Mouse (Mus musculus): ENCODE measurements around the gene Gm973.

Gm973 gene

DNA sequence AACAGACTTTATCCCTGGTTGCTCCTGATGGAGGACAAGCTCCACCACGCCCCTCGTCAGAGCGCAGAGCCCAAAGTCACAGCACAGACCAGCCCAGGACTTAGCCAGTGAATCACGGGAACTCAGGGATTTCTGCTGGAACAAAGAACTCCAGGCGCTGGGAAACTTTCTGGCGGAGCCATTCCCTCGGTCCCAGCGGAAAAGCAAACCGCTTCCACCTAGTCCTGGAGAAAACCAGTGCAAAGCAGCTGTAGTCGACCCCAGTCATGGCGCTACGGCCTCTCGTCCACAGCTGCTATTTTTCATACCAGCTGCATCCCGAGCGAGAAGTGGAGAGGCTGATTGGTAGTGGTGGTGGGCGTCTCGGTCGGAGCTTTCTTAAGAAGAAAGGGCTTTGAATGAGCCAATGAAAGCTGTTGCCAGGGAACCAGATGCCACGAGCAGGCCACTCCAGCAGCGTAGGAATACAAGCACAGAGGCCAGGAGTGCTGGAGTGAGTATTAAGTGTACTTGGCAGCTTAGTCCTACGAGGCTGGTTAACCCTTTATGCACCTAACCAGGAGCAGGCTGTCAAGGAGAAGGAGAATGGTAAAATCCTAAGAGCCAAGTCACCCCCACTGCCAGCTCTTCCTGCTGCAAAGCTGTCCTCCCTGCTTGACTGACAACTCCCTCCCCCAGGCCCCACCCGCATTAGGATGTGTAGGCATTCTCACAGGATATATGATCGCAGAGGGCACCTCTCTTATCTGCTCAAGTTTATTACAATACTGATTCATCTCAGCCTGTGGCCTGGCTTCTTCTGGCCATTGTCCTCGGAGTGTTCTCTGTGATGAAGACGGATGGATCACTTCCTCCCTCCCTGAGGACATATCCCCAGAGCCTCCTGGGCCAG lies at the start of gene Gm973:
Gm973 (plus strand) TSS at position 239 of the 892 bp plus-strand sequence.
- DNase-seq (ENCODE audit: low read depth, low spot score): peak; percentile 72

DNA sequence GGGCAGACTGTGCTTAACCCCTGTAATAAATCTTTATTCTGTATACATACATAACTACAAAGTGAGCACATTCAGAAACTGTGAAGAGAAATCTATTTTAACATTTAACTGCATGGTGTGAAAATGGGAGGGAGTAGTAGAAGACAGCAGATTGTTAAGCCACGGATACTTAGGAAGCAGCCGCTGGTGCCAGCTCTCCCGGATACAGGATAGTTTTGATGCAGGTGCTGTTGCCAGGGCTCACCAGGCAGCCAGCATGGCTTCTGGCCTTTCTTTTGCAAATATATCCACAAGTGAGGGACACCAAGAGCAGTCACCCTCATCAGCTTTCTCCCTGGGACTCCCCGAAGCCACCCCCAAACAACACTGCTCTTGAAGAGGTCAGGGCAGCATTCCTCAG lies 46.9 kb upstream of the Gm973 start:
- no peak for DNase-seq (ENCODE audit: low read depth, low spot score)

DNA sequence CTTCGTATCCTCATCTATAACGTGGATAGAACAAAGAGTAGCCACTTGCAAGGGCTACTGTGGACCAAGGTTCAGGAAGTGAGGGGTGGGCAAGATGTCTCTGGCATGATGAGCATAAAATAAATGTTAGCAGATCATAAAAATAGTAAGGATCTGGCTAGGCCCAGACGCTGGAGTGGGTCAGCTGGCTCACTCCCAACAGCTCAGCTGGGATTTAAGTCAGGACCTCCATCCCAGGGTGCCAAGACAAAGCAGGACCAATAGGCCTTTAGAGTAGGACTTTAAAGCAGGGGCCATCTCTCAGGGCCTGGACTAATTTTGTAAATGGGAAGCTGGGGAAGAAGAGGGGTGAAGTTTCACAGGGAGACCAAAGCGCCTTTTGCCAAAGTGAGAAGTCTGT lies 45.3 kb upstream of the Gm973 start:
- DNase-seq (ENCODE audit: low read depth, low spot score): no peak

DNA sequence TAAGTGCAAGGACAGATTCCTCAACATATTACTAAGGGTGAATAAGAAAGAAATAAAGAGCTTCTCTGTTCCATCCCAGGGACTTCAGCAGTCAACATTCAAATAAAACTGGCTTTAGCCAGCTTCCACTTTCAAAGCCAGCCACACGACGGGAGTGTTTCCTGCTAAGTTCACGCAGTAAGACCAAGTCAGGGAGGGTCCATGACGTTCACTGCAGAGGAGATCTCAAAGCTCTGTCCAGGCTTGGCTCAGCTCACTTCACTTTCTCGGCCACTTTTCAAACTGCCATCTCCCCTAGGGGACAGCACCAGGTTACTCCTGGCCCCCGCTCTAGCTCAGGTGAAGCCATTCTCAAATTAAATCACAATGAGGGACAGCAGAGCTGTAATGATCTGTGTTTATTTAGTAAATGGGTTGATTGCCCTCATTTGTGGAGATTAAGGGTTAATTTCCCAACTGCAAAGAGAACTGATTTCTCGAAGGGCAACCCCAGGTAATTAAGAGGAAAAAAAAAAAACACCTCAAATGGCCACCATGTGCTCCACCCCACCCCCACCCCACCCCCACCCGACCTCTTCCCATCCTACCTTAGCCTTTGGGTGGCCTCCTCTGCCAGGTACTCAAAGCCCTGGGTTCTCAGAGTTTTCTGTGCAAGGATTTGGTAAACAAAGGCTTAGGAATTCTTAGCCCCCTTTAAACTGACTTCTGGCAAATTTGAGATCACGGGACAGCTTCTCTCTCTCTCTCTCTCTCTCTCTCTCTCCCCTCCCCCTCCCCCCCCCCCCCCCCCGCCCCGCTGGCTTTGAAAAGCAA lies 43.5 kb upstream of the Gm973 start:
- no peak for DNase-seq (ENCODE audit: low read depth, low spot score)

DNA sequence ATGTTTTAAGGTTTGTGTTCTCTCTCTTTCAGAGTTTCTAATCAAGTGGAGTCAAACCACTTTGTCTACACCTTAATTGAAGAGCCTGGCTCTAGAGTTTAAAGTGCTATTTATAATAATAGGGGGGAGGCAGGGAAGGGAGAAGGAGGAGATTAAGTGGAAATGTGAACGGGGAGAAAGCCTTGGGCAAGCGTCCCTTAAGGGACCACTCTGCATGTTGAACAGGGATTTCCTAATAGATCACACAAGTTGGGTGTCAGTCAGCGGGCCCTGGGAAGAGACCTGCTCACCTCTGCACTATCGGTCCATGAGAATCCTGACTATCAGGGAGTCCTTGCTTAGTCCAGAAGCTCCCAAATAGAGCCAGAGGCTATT lies 42.9 kb upstream of the Gm973 start:
- DNase-seq (ENCODE audit: low read depth, low spot score): no peak

DNA sequence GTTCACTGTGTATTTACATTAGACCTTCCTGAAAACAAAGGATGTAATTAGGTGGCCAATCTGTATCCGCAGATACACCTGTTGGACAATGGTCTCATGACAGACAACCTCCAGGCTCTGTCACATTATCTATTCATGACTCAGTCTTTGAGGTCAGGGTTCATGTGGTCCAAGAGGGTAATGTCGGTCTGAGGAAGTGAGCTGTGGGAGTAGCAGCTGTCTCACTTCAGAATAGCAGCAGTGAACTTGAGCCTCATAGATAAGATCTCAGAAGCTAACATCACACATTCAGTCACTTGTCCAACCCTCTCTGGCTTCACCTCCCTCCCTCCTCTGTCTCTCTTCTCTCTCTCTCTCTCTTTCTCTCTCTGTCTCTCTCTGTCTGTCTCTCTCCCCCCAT lies 40.4 kb upstream of the Gm973 start:
- DNase-seq (ENCODE audit: low read depth, low spot score): no peak

DNA sequence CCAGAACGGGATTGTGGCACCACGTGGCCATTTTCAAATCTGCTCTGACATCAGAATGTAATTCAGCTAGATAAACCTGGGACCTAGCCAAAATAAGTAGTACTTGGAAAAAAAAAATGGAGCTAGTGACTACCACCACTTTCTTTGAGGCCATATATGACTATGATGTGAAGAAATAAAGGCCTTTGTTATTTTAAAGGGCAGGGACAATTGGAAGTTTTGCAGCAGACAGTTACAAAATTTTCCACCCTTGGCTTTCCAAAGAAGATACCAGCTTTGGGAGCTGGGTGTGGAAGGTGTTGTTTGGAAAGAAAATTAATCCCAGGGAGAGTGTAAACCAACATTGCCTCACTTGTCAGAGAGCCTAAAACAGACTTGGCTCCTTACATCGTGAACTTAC lies 37.2 kb upstream of the Gm973 start:
- no peak for DNase-seq (ENCODE audit: low read depth, low spot score)

DNA sequence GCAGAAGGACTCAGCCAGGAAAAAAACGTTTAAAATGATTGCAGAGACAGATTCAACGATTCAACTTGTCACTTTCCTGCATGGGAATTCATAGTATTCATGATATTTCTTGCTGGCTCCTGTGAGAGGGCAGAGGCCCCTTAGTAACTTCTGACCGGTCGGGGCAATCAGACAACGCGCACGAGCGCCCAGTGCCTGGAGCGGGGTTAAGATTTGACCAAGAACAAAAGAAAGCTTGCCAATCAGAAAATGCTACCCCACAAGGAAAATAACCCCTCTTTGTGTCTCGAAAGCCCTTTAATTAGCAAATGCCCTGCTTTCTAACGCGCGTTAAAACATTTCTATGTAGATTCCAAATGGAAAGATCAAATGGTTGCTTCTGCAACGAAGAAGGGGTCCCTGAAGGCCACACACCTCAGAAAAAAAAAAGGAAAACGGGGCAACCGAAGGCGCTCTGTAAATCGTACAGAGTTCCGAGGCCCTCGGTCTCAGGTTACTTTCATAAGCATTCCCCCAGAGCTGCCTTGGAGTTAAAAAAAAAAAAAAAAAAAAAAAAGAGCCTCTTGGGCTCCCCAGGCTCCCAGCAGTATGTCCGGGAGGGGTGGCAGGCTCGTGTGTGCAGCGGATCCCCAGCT lies 35.1 kb upstream of the Gm973 start:
- no peak for DNase-seq (ENCODE audit: low read depth, low spot score)

DNA sequence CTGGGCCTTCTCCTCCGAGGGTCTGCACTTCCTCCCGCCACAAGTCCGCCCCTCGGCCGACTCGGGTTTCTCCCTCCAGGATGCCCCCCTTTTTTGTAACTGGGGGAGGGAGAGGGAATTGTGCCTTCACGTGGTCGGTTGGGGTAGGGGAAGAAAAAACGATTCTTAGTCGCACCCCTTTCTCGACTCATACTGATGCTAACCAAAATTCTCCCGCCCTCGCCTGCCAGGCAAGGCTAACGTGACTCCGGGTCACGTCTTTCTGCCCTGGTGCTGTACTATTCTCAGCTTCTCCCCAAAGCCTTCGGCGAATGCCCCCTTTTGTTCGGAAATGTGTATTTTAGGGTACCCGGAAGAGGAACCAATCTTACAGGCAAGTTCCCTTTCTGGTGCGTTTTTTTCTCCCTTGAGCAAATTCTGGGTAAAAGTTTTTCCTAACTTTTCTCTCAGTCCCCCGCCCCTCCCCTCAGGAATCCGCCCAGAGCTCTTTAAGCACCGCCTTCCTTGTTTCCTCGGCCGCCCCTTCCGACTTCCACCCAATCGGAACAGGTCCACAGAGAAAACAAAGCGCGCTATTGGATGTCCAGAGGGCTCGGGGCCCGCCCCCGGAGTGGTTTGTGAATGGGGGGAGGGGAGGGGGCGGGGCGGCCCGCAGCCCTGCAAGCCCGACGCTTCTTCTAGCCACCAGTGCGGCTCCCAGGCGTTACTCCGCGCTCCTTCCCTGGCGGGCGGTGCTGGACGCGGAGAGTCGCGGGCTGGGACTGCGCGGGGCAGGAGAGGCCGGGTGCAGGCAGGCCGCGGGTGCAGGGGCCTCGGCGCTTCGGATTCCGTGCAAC lies 34.4 kb upstream of the Gm973 start:
- DNase-seq (ENCODE audit: low read depth, low spot score): peak; percentile 98

DNA sequence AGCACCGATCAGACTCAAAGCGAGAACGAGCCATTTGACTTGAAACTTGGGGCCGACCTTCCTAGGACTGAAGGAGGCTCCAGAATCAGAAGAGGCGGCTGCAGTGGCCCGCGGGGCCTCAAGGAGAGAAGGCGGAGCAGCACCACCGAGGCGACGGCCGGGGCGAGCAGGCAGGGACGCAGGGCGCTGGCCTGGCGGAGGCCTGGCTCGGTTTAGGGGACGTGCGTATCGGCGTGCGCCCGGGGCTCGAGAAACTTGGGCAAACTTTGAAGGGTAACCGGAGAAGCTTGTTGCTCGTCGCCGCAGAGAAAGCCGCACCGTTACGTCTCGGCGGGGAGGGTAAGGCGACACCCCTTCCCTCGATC lies 33.8 kb upstream of the Gm973 start, which contains the start of gene Fzd7:
Fzd7 (plus strand) TSS at position 94 of the 365 bp plus-strand sequence.
- DNase-seq (ENCODE audit: low read depth, low spot score): peak; percentile 81

DNA sequence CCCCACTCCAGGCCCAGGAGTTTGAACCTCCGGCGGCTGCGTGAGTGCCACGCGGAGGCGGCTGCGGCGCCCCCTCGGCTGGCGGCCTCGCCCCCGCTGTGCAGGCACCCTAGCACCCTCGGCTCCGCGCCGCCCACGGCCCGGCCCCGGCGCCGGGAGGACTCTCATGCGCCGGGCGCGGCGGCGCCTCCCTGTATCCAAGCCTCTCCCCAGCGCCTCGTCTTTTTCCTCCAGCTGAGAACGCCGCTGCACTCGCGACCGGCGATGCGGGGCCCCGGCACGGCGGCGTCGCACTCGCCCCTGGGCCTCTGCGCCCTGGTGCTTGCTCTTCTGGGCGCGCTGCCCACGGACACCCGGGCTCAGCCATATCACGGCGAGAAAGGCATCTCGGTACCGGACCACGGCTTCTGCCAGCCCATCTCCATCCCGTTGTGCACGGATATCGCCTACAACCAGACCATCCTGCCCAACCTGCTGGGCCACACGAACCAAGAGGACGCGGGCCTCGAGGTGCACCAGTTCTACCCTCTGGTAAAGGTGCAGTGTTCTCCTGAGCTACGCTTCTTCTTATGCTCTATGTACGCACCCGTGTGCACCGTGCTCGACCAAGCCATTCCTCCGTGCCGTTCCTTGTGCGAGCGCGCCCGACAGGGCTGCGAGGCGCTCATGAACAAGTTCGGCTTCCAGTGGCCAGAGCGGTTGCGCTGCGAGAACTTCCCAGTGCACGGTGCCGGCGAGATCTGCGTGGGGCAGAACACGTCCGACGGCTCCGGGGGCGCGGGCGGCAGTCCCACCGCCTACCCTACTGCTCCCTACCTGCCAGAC lies 33.2 kb upstream of the Gm973 start:
- DNase-seq (ENCODE audit: low read depth, low spot score): peak; percentile 45

DNA sequence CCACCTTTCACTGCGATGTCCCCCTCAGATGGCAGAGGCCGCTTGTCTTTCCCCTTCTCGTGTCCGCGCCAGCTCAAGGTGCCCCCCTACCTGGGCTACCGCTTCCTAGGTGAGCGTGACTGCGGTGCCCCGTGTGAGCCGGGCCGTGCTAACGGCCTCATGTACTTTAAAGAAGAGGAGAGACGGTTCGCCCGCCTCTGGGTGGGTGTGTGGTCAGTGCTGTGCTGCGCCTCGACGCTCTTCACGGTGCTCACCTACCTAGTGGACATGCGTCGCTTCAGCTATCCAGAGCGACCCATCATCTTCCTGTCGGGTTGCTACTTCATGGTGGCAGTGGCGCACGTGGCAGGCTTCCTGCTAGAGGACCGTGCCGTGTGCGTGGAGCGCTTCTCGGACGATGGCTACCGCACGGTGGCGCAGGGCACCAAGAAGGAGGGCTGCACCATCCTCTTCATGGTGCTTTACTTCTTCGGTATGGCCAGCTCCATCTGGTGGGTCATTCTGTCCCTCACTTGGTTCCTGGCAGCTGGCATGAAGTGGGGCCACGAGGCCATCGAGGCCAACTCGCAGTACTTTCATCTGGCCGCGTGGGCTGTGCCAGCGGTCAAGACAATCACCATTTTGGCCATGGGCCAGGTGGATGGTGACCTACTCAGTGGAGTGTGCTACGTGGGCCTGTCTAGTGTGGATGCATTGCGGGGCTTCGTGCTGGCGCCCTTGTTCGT lies 32.4 kb upstream of the Gm973 start:
- peak; percentile 85 for DNase-seq (ENCODE audit: low read depth, low spot score)

DNA sequence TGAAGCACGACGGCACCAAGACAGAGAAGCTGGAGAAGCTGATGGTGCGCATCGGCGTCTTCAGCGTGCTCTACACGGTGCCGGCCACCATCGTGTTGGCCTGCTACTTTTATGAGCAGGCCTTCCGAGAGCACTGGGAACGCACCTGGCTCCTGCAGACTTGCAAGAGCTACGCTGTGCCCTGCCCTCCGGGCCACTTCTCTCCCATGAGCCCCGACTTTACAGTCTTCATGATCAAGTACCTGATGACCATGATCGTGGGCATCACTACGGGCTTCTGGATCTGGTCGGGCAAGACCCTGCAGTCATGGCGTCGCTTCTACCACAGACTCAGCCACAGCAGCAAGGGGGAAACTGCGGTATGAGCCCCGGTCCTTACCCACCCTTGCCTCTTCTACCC lies 31.8 kb upstream of the Gm973 start:
- no peak for DNase-seq (ENCODE audit: low read depth, low spot score)

DNA sequence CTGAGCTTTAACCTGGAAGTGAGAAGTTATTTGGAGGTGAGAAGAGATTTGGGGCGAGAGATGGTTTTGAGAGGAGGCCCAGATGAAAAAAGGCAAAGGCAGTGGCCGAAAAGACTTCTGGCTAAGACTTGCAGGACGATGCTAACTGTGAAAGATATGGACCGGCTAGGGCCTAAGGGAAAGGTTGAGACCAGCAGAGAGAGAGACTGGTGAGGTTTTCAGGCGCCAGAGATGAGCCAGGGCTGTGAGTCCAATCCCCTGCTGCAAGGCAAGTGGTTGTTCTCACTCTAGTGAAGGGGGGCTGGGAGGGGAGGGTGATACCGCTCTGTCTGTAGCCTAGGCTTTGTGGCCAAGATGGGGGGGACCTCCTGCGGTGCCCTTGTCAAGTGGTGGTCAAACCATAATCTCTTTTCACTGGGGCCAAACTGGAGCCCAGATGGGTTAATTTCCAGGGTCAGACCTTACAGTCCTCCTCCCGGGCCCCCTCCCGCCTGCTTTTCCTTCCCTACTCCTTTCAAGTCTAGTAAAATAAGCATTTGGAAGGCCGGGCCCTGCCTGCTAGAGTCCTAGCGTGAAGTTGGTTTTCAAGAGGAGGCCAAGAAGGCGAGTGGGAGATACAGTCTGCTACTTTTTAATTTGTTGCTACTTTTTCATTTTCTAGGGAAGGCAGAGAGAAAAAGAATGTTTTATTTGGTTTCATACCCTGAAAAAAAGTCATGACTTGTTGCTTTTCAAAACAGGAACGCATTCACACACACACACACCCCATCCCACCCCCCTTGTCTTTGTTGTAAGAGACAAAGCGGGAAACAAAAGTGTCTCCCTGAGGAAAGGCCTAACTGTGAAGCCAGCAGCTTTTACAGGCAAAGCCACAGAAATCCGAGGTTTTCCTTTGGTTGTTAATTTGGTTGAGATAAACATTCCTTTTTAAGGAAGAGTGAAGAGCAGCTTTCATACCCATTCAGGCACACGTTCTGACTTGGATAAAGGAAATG lies 31.0 kb upstream of the Gm973 start:
- DNase-seq (ENCODE audit: low read depth, low spot score): peak; percentile 72

DNA sequence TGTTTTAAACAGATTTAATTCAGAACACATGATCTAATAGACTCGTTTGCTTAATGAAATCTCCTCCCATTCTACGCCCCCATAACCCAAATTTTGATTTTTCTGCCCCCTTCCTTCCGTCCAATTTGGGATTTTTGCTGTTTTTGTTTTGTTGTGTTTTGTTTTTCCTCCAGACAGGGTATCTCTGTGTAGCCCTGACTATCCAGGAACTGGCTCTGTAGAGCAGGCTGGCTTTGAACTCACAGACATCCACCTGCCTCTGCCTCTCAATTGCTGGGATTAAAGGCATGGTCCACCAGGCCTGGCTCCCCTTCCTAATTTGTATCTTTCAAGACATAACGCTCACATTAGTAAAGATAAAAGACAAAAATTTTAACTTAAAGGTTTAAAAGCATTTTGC lies 30.3 kb upstream of the Gm973 start:
- no peak for DNase-seq (ENCODE audit: low read depth, low spot score)

DNA sequence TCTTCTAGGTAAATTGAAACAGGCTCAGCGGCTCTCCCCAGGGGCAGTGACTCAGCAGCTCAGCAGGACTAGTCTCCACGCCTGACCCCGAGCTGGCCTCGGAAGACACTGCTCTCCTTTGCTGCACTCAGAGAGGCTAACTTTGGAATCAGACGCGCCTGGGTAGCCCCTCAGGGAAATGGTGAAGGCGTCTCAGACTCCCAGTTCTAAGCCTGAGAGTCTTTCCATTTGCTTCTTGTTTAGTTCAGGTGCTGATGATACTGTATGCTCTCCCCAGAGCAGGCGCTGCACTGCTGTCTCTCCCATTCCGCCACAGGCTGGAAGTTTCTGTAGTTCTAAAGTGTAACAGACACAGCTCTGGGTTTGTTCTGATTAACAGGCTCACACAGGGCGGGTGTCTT lies 28.4 kb upstream of the Gm973 start:
- DNase-seq (ENCODE audit: low read depth, low spot score): peak; percentile 90

DNA sequence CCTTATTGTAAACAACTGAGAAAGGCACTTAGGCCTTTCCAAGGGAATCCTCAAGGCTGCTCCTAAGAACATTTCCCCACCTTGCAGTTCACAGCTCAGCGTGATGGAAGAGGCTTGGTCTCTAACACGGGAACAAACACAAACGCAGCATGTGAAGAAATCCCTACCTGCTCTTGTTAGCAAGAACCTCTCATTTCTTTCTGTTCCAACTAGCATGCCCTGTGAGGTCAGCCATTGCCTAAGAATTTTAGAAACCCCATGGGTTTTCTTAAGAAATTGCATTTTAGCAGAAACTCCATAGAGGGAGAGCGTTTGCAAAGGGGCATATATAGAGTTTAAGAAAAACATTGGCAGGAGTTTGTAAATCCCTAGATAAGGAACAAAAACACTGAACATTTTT lies 27.6 kb upstream of the Gm973 start:
- DNase-seq (ENCODE audit: low read depth, low spot score): no peak

DNA sequence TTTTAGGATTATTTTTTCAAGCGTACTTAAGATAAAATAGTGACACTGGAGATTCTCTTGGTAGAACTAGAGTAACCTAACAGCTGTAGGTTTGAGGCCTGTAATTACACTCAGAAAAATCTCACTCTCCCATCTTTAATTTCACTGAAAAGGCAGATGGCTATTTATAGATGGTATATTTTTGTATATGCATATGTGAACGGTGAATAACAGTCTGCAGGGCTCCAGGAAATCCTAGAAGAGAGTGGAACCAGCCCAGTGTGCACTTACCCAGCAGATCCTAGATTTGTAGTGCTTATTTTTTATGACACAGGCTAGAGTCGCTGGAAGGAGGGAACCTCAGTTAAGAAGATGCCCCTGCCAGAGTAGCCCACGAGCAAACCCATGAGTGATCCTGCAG lies 27.1 kb upstream of the Gm973 start:
- DNase-seq (ENCODE audit: low read depth, low spot score): peak; percentile 80

DNA sequence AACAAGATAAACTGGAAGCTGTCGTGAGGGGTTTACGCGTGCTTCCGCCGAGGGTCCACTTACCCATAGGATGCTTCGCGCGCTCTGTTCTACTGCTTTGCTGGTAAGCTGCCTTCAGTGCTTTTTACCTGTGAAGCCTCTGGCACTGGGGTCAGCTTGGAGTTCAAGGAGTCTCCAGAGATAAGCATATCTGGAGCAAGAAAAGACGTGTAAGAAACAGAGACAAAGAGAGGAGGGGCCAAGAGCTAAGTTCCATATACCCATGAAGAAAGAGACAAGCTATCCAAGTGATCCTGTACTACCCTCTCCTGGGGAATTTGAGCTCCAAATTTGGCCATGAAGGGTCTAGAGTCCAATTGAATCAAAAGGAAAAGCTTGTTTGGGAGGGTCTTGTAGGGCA lies 24.5 kb upstream of the Gm973 start:
- DNase-seq (ENCODE audit: low read depth, low spot score): no peak
